Mouse (Mus musculus): Measurements from ENCODE around the gene Lrrc74a.

- TF ChIP-seq GATA1 (IDR thresholded peaks at IDR 0.05; ENCODE audit: low read length), result no peak
- TF ChIP-seq TAL1 (IDR thresholded peaks at IDR 0.05; ENCODE audit: low read length), result no peak
Observed at GRCm38 (mm10) chr12:86797771-86798170, 63.6 kb downstream of the Lrrc74a start.
